Mouse (Mus musculus) kidney, postnatal 0 days (tissue): ENCODE data around the gene Gm28308. TPM values are rescaled to one million over a fixed set of nuclear protein-coding genes. Genes with fewer than 3 reads are reported as not detected.

Experiments used
- ATAC-seq: fragments of 200-750 bp; cut with Nextera tagmentation; replicated peaks from 2 replicates; pipeline ENCODE4 v1.8.0; 2017; ENCODE audit warnings: low read depth, moderate number of reproducible peaks, moderate TSS enrichment, moderate library complexity; ENCODE audit not compliant: low FRiP score
- DNase-seq: peaks from one replicate; pipeline ENCODE4 v3.0.0-alpha.2; 2016; ENCODE audit warnings: low spot score
- H3K27ac ChIP-seq: fragments of 300-500 bp; sonication (generic); 2 replicates; pipeline ENCODE4 v1.5.1; 2014; ENCODE audit warnings: mild to moderate bottlenecking
- H3K27me3 ChIP-seq: fragments of 300-500 bp; sonication (generic); 2 replicates; pipeline ENCODE4 v1.6.1; 2014; ENCODE audit warnings: low read length, mixed read lengths; ENCODE audit not compliant: insufficient read depth
- H3K36me3 ChIP-seq: fragments of 300-500 bp; sonication (generic); 2 replicates; pipeline ENCODE4 v1.6.1; 2014; ENCODE audit warnings: low read length, mixed read lengths; ENCODE audit not compliant: insufficient read depth
- H3K4me1 ChIP-seq: fragments of 300-500 bp; sonication (generic); replicated peaks from 2 replicates; pipeline ENCODE4 v1.6.1; 2014; ENCODE audit warnings: antibody characterized with exemption, low read length, mixed read lengths; ENCODE audit not compliant: insufficient read depth
- H3K4me2 ChIP-seq: fragments of 300-500 bp; sonication (generic); 2 replicates; pipeline ENCODE4 v1.6.1; 2014; ENCODE audit warnings: mild to moderate bottlenecking, low read length, moderate library complexity, mixed read lengths
- H3K4me3 ChIP-seq: fragments of 300-500 bp; sonication (generic); replicated peaks from 2 replicates; pipeline ENCODE4 v1.5.1; 2014; ENCODE audit warnings: low read depth, low read length
- H3K9ac ChIP-seq: fragments of 300-500 bp; sonication (generic); 2 replicates; pipeline ENCODE4 v1.6.1; 2014; ENCODE audit warnings: low read depth, low read length
- H3K9me3 ChIP-seq: fragments of 300-500 bp; sonication (generic); replicated peaks from 2 replicates; pipeline ENCODE4 v1.6.1; 2016; ENCODE audit warnings: low read length, inconsistent platforms, mixed read lengths
- CTCF ChIP-seq: IDR thresholded peaks from 2 replicates; pipeline ENCODE4 v1.5.1; 2016; ENCODE audit warnings: antibody characterized with exemption, low read depth, mild to moderate bottlenecking, moderate library complexity
- WGBS: fragments of 180-500 bp; shearing (Covaris S2); extraction: QIAGEN DNeasy Blood & Tissue Kit; methylation state at CpG from one replicate; pipeline ENCODE4 v1.1.7; 2014; 5-methylcytosine and 5-hydroxymethylcytosine counted together
- polyA plus RNA-seq: library from polyadenylated mRNA; unstranded; fragments of >200 nt; fragmentation: Nextera tagmentation; extraction: Ambion mirVana; gene quantifications from 2 replicates; pipeline ENCODE4 v1.2.1, GENCODE M21; 2015

Gm28308 gene
- polyA plus RNA-seq, 1 experiment from 2014 or later: 2.1 TPM

GRCm38 (mm10) chr6:52170898-52171223 lies 42.3 kb downstream of the Gm28308 start:
- peaks cover 43% of the 10 kb centered on the region for H3K4me1 ChIP-seq
- H3K4me3 ChIP-seq: no peak overlapping the region
- H3K4me2 ChIP-seq: peak overlapping the region; percentile 36; the same call in 1 of the 2 replicates
- no peaks in the 10 kb centered on the region for H3K9me3 ChIP-seq
- DNase-seq (peak; percentile 75), ATAC-seq (no peak)
- 0 out of 2 replicates have a peak overlapping the region, but pooled peaks have one; percentile 5 for H3K9ac ChIP-seq
- no peaks in the 10 kb centered on the region for H3K36me3 ChIP-seq
- no peaks in the 10 kb centered on the region for H3K27me3 ChIP-seq
- WGBS: 41% methylated on average over 5 of the region's 5 CpGs
- peak overlapping the region; percentile 85 for H3K27ac ChIP-seq
- no peak for TF ChIP-seq CTCF

- H3K4me1 ChIP-seq: peaks cover 49% of the 10 kb centered on the region
- no peaks in the 10 kb centered on the region for H3K27me3 ChIP-seq
- TF ChIP-seq CTCF: no peak
- H3K9me3 ChIP-seq: no peaks in the 10 kb centered on the region
- no peaks in the 10 kb centered on the region for H3K36me3 ChIP-seq
- H3K4me3 ChIP-seq: no peak overlapping the region
- H3K27ac ChIP-seq: peak overlapping the region; percentile 85
- ATAC-seq (no peak), DNase-seq (no peak)
- peak overlapping the region; percentile 5; the same call in 1 of the 2 replicates for H3K9ac ChIP-seq
- WGBS: 18% methylated on average over 40 of the region's 40 CpGs
- H3K4me2 ChIP-seq: peak overlapping the region; percentile 36
Measured at GRCm38 (mm10) chr6:52170166-52170897, 42.8 kb downstream of the Gm28308 start.

GRCm38 (mm10) chr6:52169499-52170165 lies 43.5 kb downstream of the Gm28308 start:
- Histone ChIP-seq H3K4me3 (no peak overlapping the region), H3K4me2 (peak overlapping the region; percentile 36), H3K9me3 (no peaks in the 10 kb centered on the region), H3K36me3 (no peaks in the 10 kb centered on the region), H3K27me3 (no peaks in the 10 kb centered on the region), H3K9ac (no peak overlapping the region; the same call in 1 of the 2 replicates), H3K4me1 (peaks cover 51% of the 10 kb centered on the region), H3K27ac (peak overlapping the region; percentile 85)
- no peak for ATAC-seq
- WGBS: 35% methylated on average over 16 of the region's 16 CpGs
- no peak for TF ChIP-seq CTCF
- DNase-seq: peak; percentile 66

GRCm38 (mm10) chr6:52168191-52169055 lies 44.7 kb downstream of the Gm28308 start:
- Histone ChIP-seq H3K4me2 (peak overlapping the region; percentile 41), H3K4me1 (peaks cover 61% of the 10 kb centered on the region), H3K9ac (peak overlapping the region; percentile 52), H3K27me3 (no peaks in the 10 kb centered on the region), H3K9me3 (no peaks in the 10 kb centered on the region), H3K27ac (peak overlapping the region; percentile 73), H3K4me3 (0 out of 2 replicates have a peak overlapping the region, but pooled peaks have one; percentile 8), H3K36me3 (no peaks in the 10 kb centered on the region)
- TF ChIP-seq CTCF: no peak
- ATAC-seq: no peak
- peak; percentile 76 for DNase-seq
- 21% methylated on average over 42 of the region's 42 CpGs for WGBS

GRCm38 (mm10) chr6:52167736-52168161 lies 45.4 kb downstream of the Gm28308 start:
- Histone ChIP-seq H3K36me3 (no peaks in the 10 kb centered on the region), H3K9me3 (no peaks in the 10 kb centered on the region), H3K4me3 (no peak overlapping the region), H3K27ac (0 out of 2 replicates have a peak overlapping the region, but pooled peaks have one; percentile 6), H3K4me2 (peak overlapping the region; percentile 41; the same call in 1 of the 2 replicates), H3K9ac (no peak overlapping the region), H3K4me1 (peaks cover 59% of the 10 kb centered on the region), H3K27me3 (no peaks in the 10 kb centered on the region)
- 47% methylated on average over 14 of the region's 14 CpGs for WGBS
- DNase-seq (no peak), ATAC-seq (no peak)
- no peak for TF ChIP-seq CTCF

GRCm38 (mm10) chr6:52167176-52167575 lies 46.0 kb downstream of the Gm28308 start:
- H3K27ac ChIP-seq: peak overlapping the region; percentile 48; the same call in 1 of the 2 replicates
- H3K36me3 ChIP-seq: no peaks in the 10 kb centered on the region
- TF ChIP-seq CTCF: no peak
- H3K27me3 ChIP-seq: no peaks in the 10 kb centered on the region
- WGBS: 84% methylated on average over 1 of the region's 1 CpGs
- no peaks in the 10 kb centered on the region for H3K9me3 ChIP-seq
- DNase-seq (no peak), ATAC-seq (no peak)
- H3K4me2 ChIP-seq: peak overlapping the region; percentile 41; the same call in 1 of the 2 replicates
- H3K4me3 ChIP-seq: no peak overlapping the region
- peaks cover 59% of the 10 kb centered on the region for H3K4me1 ChIP-seq
- no peak overlapping the region for H3K9ac ChIP-seq
